Mouse (Mus musculus) kidney, adult 2 months (tissue): ENCODE data around the gene Gm28043.

Source experiments
- CTCF ChIP-seq: fragments of 200-500 bp; conservative IDR thresholded peaks from 2 replicates; pipeline ENCODE4 v1.5.1; 2011; ENCODE audit warnings: low read depth, mild to moderate bottlenecking, control low read depth, low read length, moderate library complexity, mixed read lengths; ENCODE audit not compliant: insufficient read depth, insufficient read length
- POLR2A ChIP-seq: fragments of 200-500 bp; IDR thresholded peaks from one replicate; pipeline ENCODE4 v1.6.1; 2011; ENCODE audit warnings: low read depth, low read length, control low read depth

GRCm38 (mm10) chr17:29680921-29681320 is 66.2 kb downstream of the Gm28043 start:
- TF ChIP-seq CTCF (no peak), POLR2A (no peak)
